Mouse (Mus musculus) bone marrow macrophage, adult 2 months (primary cell): Measurements from ENCODE around the gene Kcnip4.

Source experiments
- CTCF ChIP-seq: IDR thresholded peaks from 2 replicates; pipeline ENCODE4 v1.5.1; 2012; ENCODE audit warnings: low read depth, mild to moderate bottlenecking, low read length, moderate library complexity
- POLR2A ChIP-seq: IDR thresholded peaks from 2 replicates; pipeline ENCODE4 v1.6.1; 2012; ENCODE audit warnings: mild to moderate bottlenecking, low read depth, low read length, borderline replicate concordance

- TF ChIP-seq CTCF: no peak
- no peak for TF ChIP-seq POLR2A
Observed at GRCm38 (mm10) chr5:48419741-48420140, 1105.0 kb downstream of the Kcnip4 start.
